Mouse (Mus musculus) MEL (cell line): ENCODE data around the gene Hcrtr1.

ENCODE experiments used
- CTCF ChIP-seq, 3 experiments: IDR thresholded peaks in 2 of 3; conservative IDR thresholded peaks in 1 of 3; 2 replicates each; pipeline ENCODE4 v1.5.1; 2011 to 2012; ENCODE audit warnings: low read length in 3 of 3, low read depth in 2 of 3, mild to moderate bottlenecking in 2 of 3, improper control_type of control experiment in 1 of 3, inconsistent platforms in 1 of 3, mixed read lengths in 1 of 3, moderate library complexity in 1 of 3; ENCODE audit not compliant: control insufficient read depth in 1 of 3, insufficient read depth in 1 of 3, poor library complexity in 1 of 3, severe bottlenecking in 1 of 3
- EP300 ChIP-seq, 2 experiments: IDR thresholded peaks; 2 replicates each; pipeline ENCODE4 v1.6.1; 2011; ENCODE audit warnings: improper control_type of control experiment in 2 of 2, low read length in 2 of 2, low read depth in 1 of 2, mild to moderate bottlenecking in 1 of 2
- GATA1 ChIP-seq: IDR thresholded peaks from 2 replicates; pipeline ENCODE4 v1.6.1; 2011; ENCODE audit warnings: low read depth, low read length, improper control_type of control experiment
- HCFC1 ChIP-seq: IDR thresholded peaks from 2 replicates; pipeline ENCODE4 v1.6.1; 2012; ENCODE audit warnings: low read depth, mild to moderate bottlenecking, inconsistent platforms, low read length, improper control_type of control experiment, moderate library complexity
- POLR2AphosphoS5 ChIP-seq: IDR thresholded peaks from 2 replicates; pipeline ENCODE4 v1.6.1; 2012; ENCODE audit warnings: low read depth, borderline replicate concordance, mild to moderate bottlenecking, inconsistent platforms, low read length, moderate library complexity, mixed read lengths
- TAL1 ChIP-seq: IDR thresholded peaks from 2 replicates; pipeline ENCODE4 v1.6.1; 2012; ENCODE audit warnings: mild to moderate bottlenecking, inconsistent platforms, low read length, moderate library complexity, mixed read lengths
- UBTF ChIP-seq: IDR thresholded peaks from 2 replicates; pipeline ENCODE4 v1.6.1; 2012; ENCODE audit warnings: low read depth, mild to moderate bottlenecking, inconsistent platforms, low read length, improper control_type of control experiment, moderate library complexity, borderline replicate concordance; ENCODE audit not compliant: insufficient read depth
- USF1 ChIP-seq: IDR thresholded peaks from 2 replicates; pipeline ENCODE4 v1.6.1; 2014; ENCODE audit warnings: low read depth, mild to moderate bottlenecking, inconsistent platforms, low read length, improper control_type of control experiment, moderate library complexity
- USF2 ChIP-seq, 2 experiments: IDR thresholded peaks; 2 replicates each; pipeline ENCODE4 v1.6.1; 2011 to 2012; ENCODE audit warnings: improper control_type of control experiment in 2 of 2, low read length in 2 of 2, borderline replicate concordance in 1 of 2, inconsistent platforms in 1 of 2, low read depth in 1 of 2, mild to moderate bottlenecking in 1 of 2; ENCODE audit not compliant: insufficient read depth in 1 of 2
- ZKSCAN1 ChIP-seq: IDR thresholded peaks from 2 replicates; pipeline ENCODE4 v1.6.1; 2012; ENCODE audit warnings: low read depth, mild to moderate bottlenecking, inconsistent platforms, low read length, improper control_type of control experiment, moderate library complexity

- TF ChIP-seq TAL1 (no peak), USF1 (no peak), HCFC1 (no peak), CTCF (IDR thresholded peaks at IDR 0.05 in 2 of 3, conservative IDR thresholded peaks at IDR 0.05 in 1 of 3; ENCODE audit: control insufficient read depth in 1 of 3, insufficient read depth in 1 of 3, low read depth in 2 of 3, low read length in 3 of 3, poor library complexity in 1 of 3, severe bottlenecking in 1 of 3) (no peak), GATA1 (no peak), EP300 (IDR thresholded peaks at IDR 0.05; ENCODE audit: low read depth in 1 of 2, low read length in 2 of 2) (no peak), USF2 (IDR thresholded peaks at IDR 0.05; ENCODE audit: borderline replicate concordance in 1 of 2, insufficient read depth in 1 of 2, low read depth in 1 of 2, low read length in 2 of 2) (no peak), UBTF (no peak), ZKSCAN1 (no peak), POLR2AphosphoS5 (no peak)
Measured at GRCm38 (mm10) chr4:130180909-130181602, 41.9 kb upstream of the Hcrtr1 start.
